Mouse (Mus musculus) forebrain, embryonic 11.5 days (tissue): ENCODE results near the gene Hmcn1. TPM values are rescaled to one million over a fixed set of nuclear protein-coding genes. Genes with fewer than 3 reads are reported as not detected.

Experiments used
- ATAC-seq: fragments of 200-750 bp; cut with Nextera tagmentation; replicated peaks from 2 replicates; pipeline ENCODE4 v1.8.0; 2017; ENCODE audit warnings: moderate TSS enrichment; ENCODE audit not compliant: low FRiP score
- DNase-seq: peaks from one replicate; pipeline ENCODE4 v3.0.0-alpha.2; 2017; ENCODE audit warnings: low spot score
- H3K27ac ChIP-seq: fragments of 300-500 bp; sonication (generic); 2 replicates; pipeline ENCODE4 v1.5.1; 2014; ENCODE audit warnings: low read depth, low read length
- H3K27me3 ChIP-seq: fragments of 300-500 bp; sonication (generic); 2 replicates; pipeline ENCODE4 v1.6.1; 2014; ENCODE audit warnings: mild to moderate bottlenecking, low read length, mixed read lengths; ENCODE audit not compliant: control insufficient read depth, insufficient read depth
- H3K36me3 ChIP-seq: fragments of 300-500 bp; sonication (generic); 2 replicates; pipeline ENCODE4 v1.6.1; 2014; ENCODE audit warnings: mild to moderate bottlenecking, low read length, moderate library complexity, mixed read lengths; ENCODE audit not compliant: control insufficient read depth, insufficient read depth
- H3K4me1 ChIP-seq: fragments of 300-500 bp; sonication (generic); replicated peaks from 2 replicates; pipeline ENCODE4 v1.6.1; 2014; ENCODE audit warnings: low read length, mixed read lengths; ENCODE audit not compliant: control insufficient read depth, insufficient read depth
- H3K4me2 ChIP-seq: fragments of 300-500 bp; sonication (generic); 2 replicates; pipeline ENCODE4 v1.6.1; 2014; ENCODE audit warnings: low read depth, mild to moderate bottlenecking, low read length, moderate library complexity, mixed read lengths; ENCODE audit not compliant: severe bottlenecking
- H3K4me3 ChIP-seq: fragments of 300-500 bp; sonication (generic); 2 replicates; pipeline ENCODE4 v1.5.1; 2014; ENCODE audit warnings: low read depth, low read length
- H3K9ac ChIP-seq: fragments of 300-500 bp; sonication (generic); 2 replicates; pipeline ENCODE4 v1.6.1; 2014; ENCODE audit warnings: low read length
- H3K9me3 ChIP-seq: fragments of 300-500 bp; sonication (generic); 2 replicates; pipeline ENCODE4 v1.6.1; 2016; ENCODE audit warnings: low read length, mixed read lengths; ENCODE audit not compliant: control insufficient read depth
- WGBS: fragments of 180-500 bp; shearing (Covaris S2); extraction: QIAGEN DNeasy Blood & Tissue Kit; methylation state at CpG from one replicate; pipeline ENCODE4 v1.1.7; 2014; 5-methylcytosine and 5-hydroxymethylcytosine counted together
- polyA plus RNA-seq: library from polyadenylated mRNA; unstranded; fragments of >200 nt; fragmentation: Nextera tagmentation; extraction: Ambion mirVana; gene quantifications from 2 replicates; pipeline ENCODE4 v1.2.1, GENCODE M21; 2014

Gene Hmcn1
- polyA plus RNA-seq, 1 experiment from 2014 or later, result 12.1 TPM

GRCm38 (mm10) chr1:150804235-150805099 lies 188.8 kb downstream of the Hmcn1 start:
- Histone ChIP-seq H3K27me3 (no peaks in the 10 kb centered on the region), H3K9me3 (no peaks in the 10 kb centered on the region), H3K27ac (no peak overlapping the region), H3K4me1 (no peaks in the 10 kb centered on the region), H3K36me3 (no peaks in the 10 kb centered on the region), H3K9ac (no peak overlapping the region), H3K4me2 (no peak overlapping the region), H3K4me3 (no peak overlapping the region)
- 86% methylated on average over 9 of the region's 9 CpGs for WGBS
- ATAC-seq (no peak), DNase-seq (no peak)

GRCm38 (mm10) chr1:150802642-150803041 lies 190.6 kb downstream of the Hmcn1 start:
- H3K27ac ChIP-seq, result no peak overlapping the region
- 84% methylated on average over 12 of the region's 12 CpGs for WGBS
- no peaks in the 10 kb centered on the region for H3K27me3 ChIP-seq

GRCm38 (mm10) chr1:150800611-150801263 lies 192.5 kb downstream of the Hmcn1 start:
- Histone ChIP-seq H3K9me3 (no peaks in the 10 kb centered on the region), H3K4me1 (no peaks in the 10 kb centered on the region), H3K36me3 (no peaks in the 10 kb centered on the region), H3K4me3 (no peak overlapping the region), H3K27ac (no peak overlapping the region), H3K9ac (no peak overlapping the region), H3K4me2 (no peak overlapping the region), H3K27me3 (no peaks in the 10 kb centered on the region)
- DNase-seq, result no peak
- ATAC-seq, result no peak
- 86% methylated on average over 8 of the region's 8 CpGs for WGBS

More at GRCm38 (mm10) chr1:150802642-150803041, 190.6 kb downstream of the Hmcn1 start:
- Histone ChIP-seq H3K4me3 (no peak overlapping the region), H3K9ac (no peak overlapping the region), H3K4me1 (no peaks in the 10 kb centered on the region), H3K36me3 (no peaks in the 10 kb centered on the region), H3K9me3 (no peaks in the 10 kb centered on the region), H3K4me2 (no peak overlapping the region)
- DNase-seq (no peak), ATAC-seq (no peak)

GRCm38 (mm10) chr1:150798651-150799050 lies 194.6 kb downstream of the Hmcn1 start:
- H3K9ac ChIP-seq, result no peak overlapping the region
- no peak overlapping the region for H3K27ac ChIP-seq
- no peak overlapping the region for H3K4me2 ChIP-seq
- WGBS, result 91% methylated on average over 5 of the region's 5 CpGs
- DNase-seq (no peak), ATAC-seq (no peak)
- no peaks in the 10 kb centered on the region for H3K9me3 ChIP-seq
- no peak overlapping the region for H3K4me3 ChIP-seq
- H3K36me3 ChIP-seq, result no peaks in the 10 kb centered on the region
- H3K4me1 ChIP-seq, result no peaks in the 10 kb centered on the region
- H3K27me3 ChIP-seq, result no peaks in the 10 kb centered on the region

GRCm38 (mm10) chr1:150786746-150787145 lies 206.5 kb downstream of the Hmcn1 start:
- 88% methylated on average over 6 of the region's 6 CpGs for WGBS
- DNase-seq (no peak), ATAC-seq (no peak)
- Histone ChIP-seq H3K9me3 (no peaks in the 10 kb centered on the region), H3K4me2 (no peak overlapping the region), H3K9ac (no peak overlapping the region), H3K27me3 (no peaks in the 10 kb centered on the region), H3K27ac (no peak overlapping the region), H3K4me3 (no peak overlapping the region), H3K4me1 (no peaks in the 10 kb centered on the region), H3K36me3 (no peaks in the 10 kb centered on the region)

- Histone ChIP-seq H3K36me3 (no peaks in the 10 kb centered on the region), H3K27me3 (no peaks in the 10 kb centered on the region), H3K4me2 (no peak overlapping the region), H3K27ac (no peak overlapping the region), H3K9ac (no peak overlapping the region), H3K4me3 (no peak overlapping the region), H3K9me3 (no peaks in the 10 kb centered on the region), H3K4me1 (no peaks in the 10 kb centered on the region)
- ATAC-seq (no peak), DNase-seq (no peak)
- WGBS, result 88% methylated on average over 15 of the region's 15 CpGs
These were observed 210.0 kb downstream of the Hmcn1 start for GRCm38 (mm10) chr1:150783070-150783842.

- H3K4me2 ChIP-seq, result no peak overlapping the region
- ATAC-seq (0 out of 2 replicates have a peak, but pooled peaks have one; percentile 21), DNase-seq (no peak)
These were observed 213.3 kb downstream of the Hmcn1 start for GRCm38 (mm10) chr1:150779902-150780301.

GRCm38 (mm10) chr1:150776741-150777140 lies 216.5 kb downstream of the Hmcn1 start:
- no peaks in the 10 kb centered on the region for H3K36me3 ChIP-seq
- H3K4me2 ChIP-seq, result no peak overlapping the region
- no peak overlapping the region for H3K9ac ChIP-seq
- ATAC-seq (no peak), DNase-seq (no peak)
- no peaks in the 10 kb centered on the region for H3K4me1 ChIP-seq
- no peak overlapping the region for H3K27ac ChIP-seq
- H3K27me3 ChIP-seq, result no peaks in the 10 kb centered on the region
- no peak overlapping the region for H3K4me3 ChIP-seq
- H3K9me3 ChIP-seq, result no peaks in the 10 kb centered on the region

More at GRCm38 (mm10) chr1:150779902-150780301, 213.3 kb downstream of the Hmcn1 start:
- Histone ChIP-seq H3K4me3 (no peak overlapping the region), H3K9me3 (no peaks in the 10 kb centered on the region), H3K27ac (no peak overlapping the region), H3K9ac (no peak overlapping the region), H3K4me1 (no peaks in the 10 kb centered on the region), H3K36me3 (no peaks in the 10 kb centered on the region), H3K27me3 (no peaks in the 10 kb centered on the region)
- 42% methylated on average over 2 of the region's 2 CpGs for WGBS
